Mouse (Mus musculus) heart, adult 8-10 months (tissue): ENCODE data around the gene Pkhd1. TPM values are rescaled to one million over a fixed set of nuclear protein-coding genes. Genes with fewer than 3 reads are reported as not detected.
"Not testable (repeated sequence)": the region's sequence is repeated elsewhere in the genome, so short reads cannot be mapped to it uniquely, and the experiment has no call there.

Experiments
- DNase-seq: peaks from one replicate; pipeline ENCODE4 v3.0.0; 2022; ENCODE audit warnings: low spot score
- total RNA-seq, 4 experiments: library from RNA; stranded (reverse); gene quantifications; 2 replicates each; pipeline ENCODE4 v1.2.4; 2022

Gene Pkhd1
- total RNA-seq, 4 experiments from 2014 or later = not detected

- DNase-seq = no peak
Observed at GRCm38 (mm10) chr1:20301631-20302030, 316.2 kb downstream of the Pkhd1 start.

GRCm38 (mm10) chr1:20288696-20289095, 329.2 kb downstream of the Pkhd1 start:
- no peak for DNase-seq

- DNase-seq = no peak
Observed at GRCm38 (mm10) chr1:20260403-20260802, 357.5 kb downstream of the Pkhd1 start.

GRCm38 (mm10) chr1:20248169-20248568, 369.7 kb downstream of the Pkhd1 start:
- DNase-seq = no peak

- no peak for DNase-seq
Observed at GRCm38 (mm10) chr1:20216681-20217080, 401.2 kb downstream of the Pkhd1 start.

GRCm38 (mm10) chr1:20190444-20190843, 427.4 kb downstream of the Pkhd1 start:
- DNase-seq = no peak

GRCm38 (mm10) chr1:20180157-20180556, 437.7 kb downstream of the Pkhd1 start:
- no peak for DNase-seq

- no peak for DNase-seq
Observed at GRCm38 (mm10) chr1:20171199-20171598, 446.7 kb downstream of the Pkhd1 start.

GRCm38 (mm10) chr1:20150627-20151026, 467.2 kb downstream of the Pkhd1 start:
- not testable (repeated sequence) for DNase-seq

- no peak for DNase-seq
Observed at GRCm38 (mm10) chr1:20150016-20150415, 467.8 kb downstream of the Pkhd1 start.

- no peak for DNase-seq
Observed at GRCm38 (mm10) chr1:20136205-20136604, 481.7 kb downstream of the Pkhd1 start.

- DNase-seq = no peak
Observed at GRCm38 (mm10) chr1:20135065-20135618, 482.7 kb downstream of the Pkhd1 start.

GRCm38 (mm10) chr1:20133636-20134035, 484.2 kb downstream of the Pkhd1 start:
- DNase-seq = no peak

- DNase-seq = no peak
Observed at GRCm38 (mm10) chr1:20131786-20132596, 485.9 kb downstream of the Pkhd1 start.

GRCm38 (mm10) chr1:20117331-20117730, 500.5 kb downstream of the Pkhd1 start:
- DNase-seq = no peak

GRCm38 (mm10) chr1:20069733-20070132, 548.1 kb downstream of the Pkhd1 start:
- DNase-seq = no peak

- DNase-seq = peak; percentile 50
Observed at GRCm38 (mm10) chr1:20058245-20058644, 559.6 kb downstream of the Pkhd1 start.

GRCm38 (mm10) chr1:20039389-20039788, 578.5 kb downstream of the Pkhd1 start:
- no peak for DNase-seq

GRCm38 (mm10) chr1:20035277-20035676, 582.6 kb downstream of the Pkhd1 start:
- no peak for DNase-seq

- DNase-seq = no peak
Observed at GRCm38 (mm10) chr1:20018198-20018925, 599.5 kb downstream of the Pkhd1 start.

GRCm38 (mm10) chr1:20017619-20018018, 600.2 kb downstream of the Pkhd1 start:
- no peak for DNase-seq
